Mouse (Mus musculus): ENCODE measurements at regions not wholly inside any gene's neighbourhood (a gene's known extent, or its start where the extent isn't known, plus 50 kb on each side); places are given as distances from the start of the nearest gene placed in this dataset. TPM values are rescaled to one million over a fixed set of nuclear protein-coding genes. Genes with fewer than 3 reads are reported as not detected.

DNA sequence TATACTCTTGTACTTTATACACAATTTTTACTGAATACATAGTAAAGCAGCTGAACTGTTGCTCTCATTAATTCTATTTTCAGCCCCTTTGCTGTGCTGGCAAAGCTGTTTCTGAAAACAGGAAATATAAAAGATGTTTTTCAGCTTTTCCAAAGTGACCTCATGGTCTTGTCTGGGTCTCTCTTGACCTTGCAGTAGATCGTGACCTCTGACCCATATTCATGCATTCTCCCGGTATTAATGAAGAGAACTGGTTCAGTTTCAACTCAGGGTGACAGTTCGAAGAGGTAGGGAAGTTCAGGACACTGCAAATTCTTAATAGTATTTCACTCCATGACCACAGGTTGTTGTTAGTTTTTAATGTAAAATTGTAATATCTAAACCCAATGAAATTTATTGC, 56.7 kb upstream of the Ankrd50 start:
- Histone ChIP-seq H3K9me3 (replicated peaks; ENCODE audit: control insufficient read depth, low read length) (no peaks in the 10 kb centered on the region), H3K9ac (replicated peaks; ENCODE audit: low read depth, low read length) (no peak overlapping the region), H3K4me1 (ENCODE audit: control insufficient read depth, insufficient read depth) (no peaks in the 10 kb centered on the region), H3K36me3 (replicated peaks; ENCODE audit: control insufficient read depth, insufficient read depth, low read length) (no peaks in the 10 kb centered on the region), H3K4me2 (ENCODE audit: low read depth, low read length) (no peak overlapping the region), H3K27ac (ENCODE audit: low read depth) (no peak overlapping the region), H3K27me3 (ENCODE audit: control insufficient read depth, insufficient read depth, low read length) (no peaks in the 10 kb centered on the region), H3K4me3 (ENCODE audit: low read depth, low read length) (no peak overlapping the region)
- TF ChIP-seq CTCF (IDR thresholded peaks at IDR 0.05; ENCODE audit: low read depth) (no peak), EP300 (IDR thresholded peaks at IDR 0.05; ENCODE audit: low read depth) (no peak)
- DNase-seq (ENCODE audit: low spot score) (no peak), ATAC-seq (ENCODE audit: insufficient read depth, low read depth) (no peak)
- WGBS, result 60% methylated on average over 3 of the region's 3 CpGs

DNA sequence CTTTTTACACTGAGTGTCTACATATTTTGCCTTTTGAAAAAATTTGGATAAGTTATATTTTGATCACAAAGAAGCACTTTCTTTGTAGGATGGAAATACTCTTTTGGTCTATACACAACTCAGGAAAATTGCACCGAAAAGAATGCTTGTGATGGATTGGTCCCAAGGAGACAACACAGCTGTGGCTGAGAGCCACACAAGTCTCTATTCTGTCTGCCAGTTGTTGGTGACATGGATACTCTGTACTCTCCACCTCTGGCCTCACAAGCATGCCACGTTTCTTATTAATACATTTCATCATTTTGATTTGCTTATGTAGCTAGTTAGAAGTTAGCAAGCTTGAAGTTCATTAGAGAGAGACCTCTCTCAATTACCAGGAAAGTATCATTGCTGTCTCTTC, 53.7 kb upstream of the Ankrd50 start:
- no peaks in the 10 kb centered on the region for H3K27me3 ChIP-seq (ENCODE audit: control insufficient read depth, insufficient read depth, low read length)
- H3K36me3 ChIP-seq (replicated peaks; ENCODE audit: control insufficient read depth, insufficient read depth, low read length), result no peaks in the 10 kb centered on the region
- no peaks in the 10 kb centered on the region for H3K9me3 ChIP-seq (replicated peaks; ENCODE audit: control insufficient read depth, low read length)
- DNase-seq (ENCODE audit: low spot score), result no peak
- no peak overlapping the region for H3K27ac ChIP-seq (ENCODE audit: low read depth)
- ATAC-seq (ENCODE audit: insufficient read depth, low read depth), result no peak
- no peak overlapping the region for H3K4me3 ChIP-seq (ENCODE audit: low read depth, low read length)
- WGBS, result 72% methylated on average over 2 of the region's 2 CpGs
- no peak overlapping the region for H3K9ac ChIP-seq (replicated peaks; ENCODE audit: low read depth, low read length)
- TF ChIP-seq CTCF (IDR thresholded peaks at IDR 0.05; ENCODE audit: low read depth), result no peak
- no peak for TF ChIP-seq EP300 (IDR thresholded peaks at IDR 0.05; ENCODE audit: low read depth)
- no peak overlapping the region for H3K4me2 ChIP-seq (ENCODE audit: low read depth, low read length)
- no peaks in the 10 kb centered on the region for H3K4me1 ChIP-seq (ENCODE audit: control insufficient read depth, insufficient read depth)

DNA sequence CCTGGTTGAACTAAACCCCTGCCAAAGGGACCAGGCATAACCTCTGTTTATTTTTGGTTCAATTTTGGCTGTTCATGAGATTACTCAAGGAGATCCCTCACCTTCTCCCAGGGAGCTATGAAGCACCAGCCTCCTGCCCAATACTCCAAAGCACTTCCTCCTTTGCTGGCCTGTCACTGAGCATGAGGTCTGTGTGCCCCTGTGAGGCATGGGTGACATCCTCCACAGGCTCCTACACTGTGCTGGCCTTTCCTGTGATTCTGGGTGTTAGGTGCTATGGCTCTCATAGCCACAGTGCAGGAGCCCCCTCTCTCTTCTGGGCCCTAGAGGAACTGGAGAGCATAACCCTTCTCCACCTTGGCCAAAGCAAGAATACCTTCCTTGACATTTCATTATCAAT, 53.1 kb upstream of the Ankrd50 start:
- no peak for DNase-seq (ENCODE audit: low spot score)

More for the DNA sequence above, 53.1 kb upstream of the Ankrd50 start:
- no peaks in the 10 kb centered on the region for H3K27me3 ChIP-seq (ENCODE audit: control insufficient read depth, insufficient read depth, low read length)
- H3K36me3 ChIP-seq (replicated peaks; ENCODE audit: control insufficient read depth, insufficient read depth, low read length), result no peaks in the 10 kb centered on the region
- H3K9ac ChIP-seq (replicated peaks; ENCODE audit: low read depth, low read length), result no peak overlapping the region
- H3K4me2 ChIP-seq (ENCODE audit: low read depth, low read length), result no peak overlapping the region
- H3K4me3 ChIP-seq (ENCODE audit: low read depth, low read length), result no peak overlapping the region
- no peaks in the 10 kb centered on the region for H3K4me1 ChIP-seq (ENCODE audit: control insufficient read depth, insufficient read depth)
- ATAC-seq (ENCODE audit: insufficient read depth, low read depth), result no peak
- TF ChIP-seq CTCF (IDR thresholded peaks at IDR 0.05; ENCODE audit: low read depth) (no peak), EP300 (IDR thresholded peaks at IDR 0.05; ENCODE audit: low read depth) (no peak)
- no peak overlapping the region for H3K27ac ChIP-seq (ENCODE audit: low read depth)
- H3K9me3 ChIP-seq (replicated peaks; ENCODE audit: control insufficient read depth, low read length), result no peaks in the 10 kb centered on the region

Small RNA genes in the stretch of these regions (microRNA-seq; reads per million reads assigned to microRNA genes)
- not detected for gene Gm24462
